Mouse (Mus musculus) liver, embryonic 11.5 days (tissue): ENCODE measurements around the gene Nenf. TPM values are rescaled to one million over a fixed set of nuclear protein-coding genes. Genes with fewer than 3 reads are reported as not detected.
A peak's percentile ranks its signal among the peaks of the same experiment; 100 is the strongest.

Experiments
- ATAC-seq: fragments of 200-750 bp; cut with Nextera tagmentation; replicated peaks from 2 replicates; pipeline ENCODE4 v1.8.0; 2017; ENCODE audit warnings: moderate number of reproducible peaks, mild to moderate bottlenecking, moderate TSS enrichment, moderate library complexity; ENCODE audit not compliant: low FRiP score
- DNase-seq: peaks from one replicate; pipeline ENCODE4 v3.0.0-alpha.2; 2017; ENCODE audit warnings: low spot score
- H3K27ac ChIP-seq: fragments of 300-500 bp; sonication (generic); 2 replicates; pipeline ENCODE4 v1.5.1; 2014; ENCODE audit warnings: mild to moderate bottlenecking, low read depth, low read length, control low read depth
- H3K27me3 ChIP-seq: fragments of 300-500 bp; sonication (generic); replicated peaks from 2 replicates; pipeline ENCODE4 v1.6.1; 2014; ENCODE audit warnings: low read length, mixed read lengths; ENCODE audit not compliant: control insufficient read depth, insufficient read depth
- H3K36me3 ChIP-seq: fragments of 300-500 bp; sonication (generic); 2 replicates; pipeline ENCODE4 v1.6.1; 2014; ENCODE audit warnings: mild to moderate bottlenecking, low read length, moderate library complexity, mixed read lengths; ENCODE audit not compliant: control insufficient read depth, insufficient read depth
- H3K4me1 ChIP-seq: fragments of 300-500 bp; sonication (generic); replicated peaks from 2 replicates; pipeline ENCODE4 v1.6.1; 2014; ENCODE audit warnings: low read length, mixed read lengths; ENCODE audit not compliant: control insufficient read depth, insufficient read depth
- H3K4me2 ChIP-seq: fragments of 300-500 bp; sonication (generic); 2 replicates; pipeline ENCODE4 v1.6.1; 2014; ENCODE audit warnings: mild to moderate bottlenecking, control low read depth, moderate library complexity
- H3K4me3 ChIP-seq: fragments of 300-500 bp; sonication (generic); 2 replicates; pipeline ENCODE4 v1.5.1; 2014; ENCODE audit warnings: low read depth, low read length, control low read depth
- H3K9ac ChIP-seq: fragments of 300-500 bp; sonication (generic); 2 replicates; pipeline ENCODE4 v1.6.1; 2014; ENCODE audit warnings: low read depth, low read length, control low read depth
- H3K9me3 ChIP-seq: fragments of 300-500 bp; sonication (generic); 2 replicates; pipeline ENCODE4 v1.6.1; 2016; ENCODE audit warnings: low read length, inconsistent platforms, mixed read lengths; ENCODE audit not compliant: control insufficient read depth
- WGBS: fragments of 180-500 bp; shearing (Covaris S2); extraction: QIAGEN DNeasy Blood & Tissue Kit; methylation state at CpG from one replicate; pipeline ENCODE4 v1.1.7; 2014; 5-methylcytosine and 5-hydroxymethylcytosine counted together
- polyA plus RNA-seq: library from polyadenylated mRNA; unstranded; fragments of >200 nt; fragmentation: Nextera tagmentation; extraction: Ambion mirVana; gene quantifications from 2 replicates; pipeline ENCODE4 v1.2.1, GENCODE M21; 2014

The Nenf gene
- polyA plus RNA-seq, 1 experiment from 2014 or later = 56.4 TPM

GRCm38 (mm10) chr1:191272660-191273059 is 45.3 kb downstream of the Nenf start:
- Histone ChIP-seq H3K9me3 (no peaks in the 10 kb centered on the region), H3K36me3 (no peaks in the 10 kb centered on the region), H3K4me2 (no peak overlapping the region), H3K4me1 (no peaks in the 10 kb centered on the region; the same call in 1 of the 2 replicates), H3K27ac (no peak overlapping the region), H3K4me3 (no peak overlapping the region), H3K9ac (no peak overlapping the region), H3K27me3 (peaks cover 5% of the 10 kb centered on the region; the same call in 1 of the 2 replicates)
- DNase-seq = no peak
- ATAC-seq = no peak
- WGBS = 56% methylated on average over 3 of the region's 3 CpGs

- 0 out of 2 replicates have a peak, but pooled peaks have one; percentile 18 for ATAC-seq
- no peak overlapping the region for H3K27ac ChIP-seq
- no peak overlapping the region for H3K4me3 ChIP-seq
- DNase-seq = no peak
- H3K9me3 ChIP-seq = no peaks in the 10 kb centered on the region
- H3K9ac ChIP-seq = no peak overlapping the region
- no peak overlapping the region for H3K4me2 ChIP-seq
- no peaks in the 10 kb centered on the region; the same call in 1 of the 2 replicates for H3K4me1 ChIP-seq
- no peaks in the 10 kb centered on the region for H3K36me3 ChIP-seq
- peaks cover 10% of the 10 kb centered on the region for H3K27me3 ChIP-seq
- 37% methylated on average over 8 of the region's 8 CpGs for WGBS
These were observed 48.4 kb downstream of the Nenf start for GRCm38 (mm10) chr1:191269648-191269952.

GRCm38 (mm10) chr1:191268797-191269647 is 49.0 kb downstream of the Nenf start:
- no peak overlapping the region for H3K9ac ChIP-seq
- ATAC-seq (no peak), DNase-seq (no peak)
- H3K36me3 ChIP-seq = no peaks in the 10 kb centered on the region
- H3K4me2 ChIP-seq = no peak overlapping the region
- H3K4me3 ChIP-seq = no peak overlapping the region
- peaks cover 10% of the 10 kb centered on the region for H3K27me3 ChIP-seq
- 58% methylated on average over 5 of the region's 5 CpGs for WGBS
- H3K9me3 ChIP-seq = no peaks in the 10 kb centered on the region
- no peak overlapping the region for H3K27ac ChIP-seq
- no peaks in the 10 kb centered on the region; the same call in 1 of the 2 replicates for H3K4me1 ChIP-seq

- 32% methylated on average over 5 of the region's 5 CpGs for WGBS
- no peaks in the 10 kb centered on the region for H3K9me3 ChIP-seq
- H3K4me1 ChIP-seq = no peaks in the 10 kb centered on the region; the same call in 1 of the 2 replicates
- ATAC-seq (no peak), DNase-seq (no peak)
- H3K36me3 ChIP-seq = no peaks in the 10 kb centered on the region
- peaks cover 10% of the 10 kb centered on the region; the same call in 1 of the 2 replicates for H3K27me3 ChIP-seq
- no peak overlapping the region for H3K4me3 ChIP-seq
- H3K9ac ChIP-seq = no peak overlapping the region
- no peak overlapping the region for H3K27ac ChIP-seq
- H3K4me2 ChIP-seq = no peak overlapping the region
These were observed 50.1 kb downstream of the Nenf start for GRCm38 (mm10) chr1:191267856-191268255.

- no peak overlapping the region for H3K9ac ChIP-seq
- no peaks in the 10 kb centered on the region for H3K36me3 ChIP-seq
- no peak overlapping the region for H3K27ac ChIP-seq
- H3K4me2 ChIP-seq = no peak overlapping the region
- H3K27me3 ChIP-seq = peaks cover 10% of the 10 kb centered on the region; the same call in 1 of the 2 replicates
- no peak for ATAC-seq
- DNase-seq = no peak
- no peaks in the 10 kb centered on the region; the same call in 1 of the 2 replicates for H3K4me1 ChIP-seq
- 79% methylated on average over 5 of the region's 5 CpGs for WGBS
- no peaks in the 10 kb centered on the region for H3K9me3 ChIP-seq
- H3K4me3 ChIP-seq = no peak overlapping the region
These were observed 50.8 kb downstream of the Nenf start for GRCm38 (mm10) chr1:191267162-191267561.

- no peak overlapping the region for H3K4me3 ChIP-seq
- H3K27me3 ChIP-seq = peaks cover 11% of the 10 kb centered on the region
- ATAC-seq = no peak
- WGBS = 75% methylated on average over 5 of the region's 5 CpGs
- H3K36me3 ChIP-seq = no peaks in the 10 kb centered on the region
- H3K4me2 ChIP-seq = no peak overlapping the region
- no peak overlapping the region for H3K27ac ChIP-seq
- DNase-seq = no peak
- H3K9ac ChIP-seq = no peak overlapping the region
- no peaks in the 10 kb centered on the region; the same call in 1 of the 2 replicates for H3K4me1 ChIP-seq
- no peaks in the 10 kb centered on the region for H3K9me3 ChIP-seq
These were observed 54.5 kb downstream of the Nenf start for GRCm38 (mm10) chr1:191263471-191263870.

- Histone ChIP-seq H3K27me3 (peaks cover 11% of the 10 kb centered on the region), H3K4me2 (no peak overlapping the region), H3K27ac (no peak overlapping the region), H3K9me3 (no peaks in the 10 kb centered on the region), H3K4me3 (no peak overlapping the region), H3K4me1 (no peaks in the 10 kb centered on the region; the same call in 1 of the 2 replicates), H3K36me3 (no peaks in the 10 kb centered on the region), H3K9ac (no peak overlapping the region)
- ATAC-seq (no peak), DNase-seq (no peak)
- 55% methylated on average over 6 of the region's 6 CpGs for WGBS
These were observed 56.1 kb downstream of the Nenf start for GRCm38 (mm10) chr1:191261861-191262260.

GRCm38 (mm10) chr1:191259661-191260060 is 58.3 kb downstream of the Nenf start:
- H3K27ac ChIP-seq = no peak overlapping the region
- 51% methylated on average over 5 of the region's 5 CpGs for WGBS
- H3K9ac ChIP-seq = no peak overlapping the region
- H3K4me3 ChIP-seq = no peak overlapping the region
- no peaks in the 10 kb centered on the region for H3K36me3 ChIP-seq
- ATAC-seq (no peak), DNase-seq (no peak)
- peaks cover 7% of the 10 kb centered on the region for H3K27me3 ChIP-seq
- no peaks in the 10 kb centered on the region; the same call in 1 of the 2 replicates for H3K4me1 ChIP-seq
- no peak overlapping the region for H3K4me2 ChIP-seq
- no peaks in the 10 kb centered on the region for H3K9me3 ChIP-seq

- DNase-seq (no peak), ATAC-seq (no peak)
- peaks cover 7% of the 10 kb centered on the region for H3K27me3 ChIP-seq
These were observed 58.9 kb downstream of the Nenf start for GRCm38 (mm10) chr1:191259121-191259520.

More at GRCm38 (mm10) chr1:191259121-191259520, 58.9 kb downstream of the Nenf start:
- Histone ChIP-seq H3K9ac (no peak overlapping the region), H3K27ac (no peak overlapping the region), H3K4me3 (no peak overlapping the region), H3K4me1 (no peaks in the 10 kb centered on the region; the same call in 1 of the 2 replicates), H3K4me2 (no peak overlapping the region), H3K9me3 (no peaks in the 10 kb centered on the region), H3K36me3 (no peaks in the 10 kb centered on the region)
- WGBS = 13% methylated on average over 7 of the region's 7 CpGs
